Mouse (Mus musculus) cortical plate, adult 2 months (tissue): ENCODE measurements at regions not wholly inside any gene's neighbourhood (a gene's known extent, or its start where the extent isn't known, plus 50 kb on each side); places are given as distances from the start of the nearest gene placed in this dataset.
A peak's percentile ranks its signal among the peaks of the same experiment; 100 is the strongest.

ENCODE experiments used
- CTCF ChIP-seq: fragments of 200-500 bp; IDR thresholded peaks from 2 replicates; pipeline ENCODE4 v1.5.1; 2011; ENCODE audit warnings: mild to moderate bottlenecking, control low read depth, low read length; ENCODE audit not compliant: insufficient read depth; ENCODE audit errors: extremely low read depth
- POLR2A ChIP-seq: fragments of 200-500 bp; IDR thresholded peaks from 2 replicates; pipeline ENCODE4 v1.6.1; 2011; ENCODE audit warnings: mild to moderate bottlenecking, low read length, control low read depth; ENCODE audit not compliant: insufficient read depth; ENCODE audit errors: extremely low read depth

DNA sequence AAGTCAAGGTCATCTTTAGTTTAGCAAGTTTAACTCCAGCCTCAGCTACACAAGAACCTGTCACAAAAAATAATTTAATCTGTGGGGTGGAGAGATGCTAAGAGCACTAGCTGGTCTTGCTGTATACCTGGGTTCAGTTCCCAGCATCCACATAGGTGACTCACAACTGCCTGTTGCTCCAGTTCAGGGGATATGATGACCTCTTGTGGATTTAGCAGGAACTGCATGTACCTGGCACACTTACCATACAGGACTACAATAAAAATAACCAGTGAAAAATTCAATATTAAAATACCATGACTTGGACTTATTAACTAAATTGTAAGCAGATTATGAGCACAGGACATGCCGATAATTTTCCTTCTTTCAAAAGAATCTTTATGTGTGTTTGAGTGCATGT, 206.1 kb upstream of the Bmper start:
- TF ChIP-seq POLR2A (no peak), CTCF (0 out of 2 replicates have a peak, but pooled peaks have one; percentile 8)
